Mouse (Mus musculus) lung, adult 2 months (tissue): ENCODE measurements around the gene Fam13a.

Experiments
- CTCF ChIP-seq: fragments of 200-500 bp; IDR thresholded peaks from 2 replicates; pipeline ENCODE4 v1.5.1; 2011; ENCODE audit warnings: mild to moderate bottlenecking, low read length, control low read depth; ENCODE audit not compliant: insufficient read depth
- POLR2A ChIP-seq: fragments of 200-500 bp; IDR thresholded peaks from 2 replicates; pipeline ENCODE4 v1.6.1; 2011; ENCODE audit warnings: low read depth, mild to moderate bottlenecking, control low read depth, low read length, borderline replicate concordance; ENCODE audit errors: extremely low read depth

DNA sequence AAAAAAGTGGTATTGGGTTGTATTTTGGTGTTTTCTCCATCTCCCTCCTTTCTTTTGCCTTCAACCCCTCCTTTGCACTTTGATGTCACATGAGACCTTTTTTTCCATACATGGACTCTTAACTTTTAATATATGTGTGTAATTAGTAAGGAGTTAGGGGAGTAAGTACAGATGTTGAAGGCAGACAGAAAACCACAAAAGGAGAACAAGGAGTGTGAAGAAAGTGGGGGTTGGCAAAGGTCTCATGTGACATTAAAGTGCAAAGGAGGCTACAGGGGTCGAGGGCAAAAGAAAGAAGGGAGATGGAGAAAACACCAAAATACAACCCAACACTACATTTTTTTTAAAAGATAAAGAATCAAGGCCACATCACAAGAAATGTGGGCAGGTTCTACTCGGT lies 49.1 kb downstream of the Fam13a start:
- no peak for TF ChIP-seq POLR2A
- TF ChIP-seq CTCF, result no peak
